Mouse (Mus musculus) adrenal gland, postnatal 25 days (tissue): ENCODE measurements around the gene Duxf3. TPM values are rescaled to one million over a fixed set of nuclear protein-coding genes. Genes with fewer than 3 reads are reported as not detected.
"Not testable (repeated sequence)": the region's sequence is repeated elsewhere in the genome, so short reads cannot be mapped to it uniquely, and the experiment has no call there.

Experiments used
- DNase-seq: peaks from one replicate; pipeline ENCODE4 v3.0.0; 2021; ENCODE audit warnings: mixed read lengths
- long read RNA-seq: library from polyadenylated mRNA; stranded (forward); transcript quantifications from one replicate; pipeline ENCODE4 v2.0.0, GENCODE M21; 2021
- total RNA-seq: library from RNA; stranded (reverse); gene quantifications from 2 replicates; pipeline ENCODE4 v1.2.3, GENCODE M21; 2021

Duxf3 gene
- not detected in 2 replicates for total RNA-seq
- long read RNA-seq: 0 reads

GRCm38 (mm10) chr10:58232641-58232969 is at the start of gene Duxf3:
TSS of gene Duxf3 (minus strand) at chr10:58232675.
- not testable (repeated sequence) for DNase-seq

- DNase-seq: no peak
Observed at GRCm38 (mm10) chr10:58282238-58282637, 49.8 kb upstream of the Duxf3 start.

GRCm38 (mm10) chr10:58258466-58258865 is 26.0 kb upstream of the Duxf3 start:
- no peak for DNase-seq

GRCm38 (mm10) chr10:58255954-58256353 is 23.5 kb upstream of the Duxf3 start:
- DNase-seq: no peak

GRCm38 (mm10) chr10:58255213-58255892 is 22.9 kb upstream of the Duxf3 start, which contains the start of gene Gcc2:
TSS of gene Gcc2 (plus strand) at chr10:58255497.
- peak; percentile 93 for DNase-seq

DNA sequence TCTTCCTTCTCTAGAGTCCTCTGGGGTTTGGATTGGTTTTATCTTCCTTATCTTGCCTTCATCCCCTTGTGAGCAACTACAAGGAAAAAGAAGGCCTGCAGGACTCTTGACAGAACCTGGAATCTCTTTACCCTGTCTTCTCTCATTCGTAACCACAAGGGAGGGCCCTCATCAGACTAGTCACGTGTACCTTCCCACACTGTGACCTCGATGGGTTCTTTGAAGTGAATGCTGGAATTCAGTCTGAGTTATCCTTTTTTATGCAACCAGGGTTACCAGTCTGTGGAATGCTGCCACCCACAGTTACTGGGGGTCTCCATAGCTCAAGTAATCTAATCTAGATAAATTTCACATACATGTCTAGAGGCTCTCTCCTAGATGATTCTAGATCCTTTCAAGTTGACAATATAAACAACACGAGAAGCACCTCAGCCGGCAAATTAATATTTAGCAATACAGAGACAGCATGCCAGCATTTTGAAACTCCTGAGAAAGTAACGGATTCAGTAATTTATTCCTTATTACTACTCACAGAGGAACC is 22.2 kb upstream of the Duxf3 start:
- no peak for DNase-seq

DNA sequence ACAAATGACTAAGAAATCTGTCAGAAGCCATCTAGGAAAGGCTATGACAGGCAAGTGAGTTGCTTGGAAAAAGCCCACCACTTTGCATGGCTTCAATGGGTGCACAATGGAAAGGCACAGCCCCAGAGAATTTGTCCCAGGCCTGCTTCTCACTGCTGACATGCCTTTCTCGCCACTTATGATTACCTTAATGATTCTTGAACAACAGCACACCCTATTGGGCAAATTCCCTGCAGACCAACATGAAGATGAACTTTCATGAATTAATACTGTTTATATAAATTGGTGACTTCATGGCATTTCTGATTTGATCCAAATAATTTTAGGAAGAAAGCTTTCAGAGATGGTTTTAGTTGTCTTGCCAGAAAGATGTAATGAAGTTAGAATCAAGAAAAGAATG is 17.1 kb upstream of the Duxf3 start:
- DNase-seq: no peak

GRCm38 (mm10) chr10:58238984-58239740 is 6.7 kb upstream of the Duxf3 start:
- peak; percentile 39 for DNase-seq

- no peak for DNase-seq
Observed at GRCm38 (mm10) chr10:58236613-58237012, 4.1 kb upstream of the Duxf3 start, which contains the start of gene Gm4981. TSS of gene Gm4981 (minus strand) at chr10:58236701.

DNA sequence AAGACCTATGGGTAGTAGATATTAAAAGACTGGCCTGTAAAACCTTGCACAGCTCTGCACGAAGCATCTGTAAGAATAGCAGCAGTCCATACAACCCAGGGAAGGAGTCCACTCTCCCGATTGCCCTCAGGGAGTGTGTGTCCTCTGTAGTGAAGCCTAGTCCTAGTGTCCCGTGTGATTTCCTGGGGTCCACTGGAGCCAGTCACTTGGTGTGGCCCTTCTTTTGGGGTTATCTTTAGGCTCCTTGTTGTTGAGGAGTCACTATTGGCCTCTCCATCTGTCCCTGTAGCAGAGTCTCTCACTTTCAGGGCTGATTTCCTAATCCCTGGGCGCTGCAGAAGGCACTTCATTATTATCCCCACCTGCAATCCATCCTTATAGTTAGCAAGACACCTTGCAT is 2.5 kb upstream of the Duxf3 start:
- DNase-seq: not testable (repeated sequence)

DNA sequence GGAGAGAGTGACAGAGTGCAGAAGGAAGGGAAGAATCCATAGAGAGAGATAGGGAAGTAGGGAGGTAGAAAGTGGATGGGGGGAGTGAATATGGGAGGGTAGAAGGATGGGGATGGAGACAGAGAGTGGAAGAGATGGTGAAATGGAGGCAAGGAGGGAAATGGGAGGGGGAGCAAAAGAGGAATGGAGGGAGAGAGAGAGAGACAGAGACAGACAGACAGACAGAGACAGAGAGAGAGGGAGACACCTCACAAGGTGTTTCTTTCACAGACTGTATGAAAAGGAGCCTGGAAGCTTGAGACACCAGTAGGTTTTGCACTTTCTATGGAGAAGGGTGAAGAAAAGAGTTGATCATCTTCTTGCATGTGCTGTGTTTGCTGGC is 1.3 kb upstream of the Duxf3 start:
- not testable (repeated sequence) for DNase-seq

DNA sequence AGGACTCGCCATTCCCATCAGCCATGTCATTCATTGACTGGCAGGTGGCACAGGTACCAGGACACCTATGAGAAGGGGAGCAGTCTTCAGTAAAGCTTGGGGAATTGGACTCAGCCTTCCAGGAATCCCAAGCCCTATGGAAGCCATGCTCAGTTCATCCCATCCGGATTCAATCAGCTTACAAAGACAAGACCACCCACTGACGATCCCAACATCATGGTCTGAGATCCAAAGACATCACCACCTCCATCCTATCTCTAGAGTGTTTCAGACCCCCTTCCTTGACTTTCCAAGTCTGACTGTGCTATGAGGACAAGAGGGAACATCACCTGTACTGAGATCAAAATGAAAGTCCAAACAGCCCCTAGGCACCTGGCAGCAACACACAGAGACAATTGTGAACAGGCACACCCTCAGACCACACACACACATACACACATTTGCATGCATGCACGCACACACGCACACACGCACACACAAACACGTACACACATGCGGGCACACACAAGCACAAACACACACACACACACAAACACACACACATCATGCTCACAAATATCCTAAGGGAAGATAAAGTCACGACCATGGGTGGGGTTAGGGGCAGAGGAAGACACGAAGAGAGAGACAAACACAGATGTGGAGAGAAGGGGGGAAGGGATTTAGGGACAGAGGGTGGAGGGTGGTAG is 722 bp upstream of the Duxf3 start:
- not testable (repeated sequence) for DNase-seq

DNA sequence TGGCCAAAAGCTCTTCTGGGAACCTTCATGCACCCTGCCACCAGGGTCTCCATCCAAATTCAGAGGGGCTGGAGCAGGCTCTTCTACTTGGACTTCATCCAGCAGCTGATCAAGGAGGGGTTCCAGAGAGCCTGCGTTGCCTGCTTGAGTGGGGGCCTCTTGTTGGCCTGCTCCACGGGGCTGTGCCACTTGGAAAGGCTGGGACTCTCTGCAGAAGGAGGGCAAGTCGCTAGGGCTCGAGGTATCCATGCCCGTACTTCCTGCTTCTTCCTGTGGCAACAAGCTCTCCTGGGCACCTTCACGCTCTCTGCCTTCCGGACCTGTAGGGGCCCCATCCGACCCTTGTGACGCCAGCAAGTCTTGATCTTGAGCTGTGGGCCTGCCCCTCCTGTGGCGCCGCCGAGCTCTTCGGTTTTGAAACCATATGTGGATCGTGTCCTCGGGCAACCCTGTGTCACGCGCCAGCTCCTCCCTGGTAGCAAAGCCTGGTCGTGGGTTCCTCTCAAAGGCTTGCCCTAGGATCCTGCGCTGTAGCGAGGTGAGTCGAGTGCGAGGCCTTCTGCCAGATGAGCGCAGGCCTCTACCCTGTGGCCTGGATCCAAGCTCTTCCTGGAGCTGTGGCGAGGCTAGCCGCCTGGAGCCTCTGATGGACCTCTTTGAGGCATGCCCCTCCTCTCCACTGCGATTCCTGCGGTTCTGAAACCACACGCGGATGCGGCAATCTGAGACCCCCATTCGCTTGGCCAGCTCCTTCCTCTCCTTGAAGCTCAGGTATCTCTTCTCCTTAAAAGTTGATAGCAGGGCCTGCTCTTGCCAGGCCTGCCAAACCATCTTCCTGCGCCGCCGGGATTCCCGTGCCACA is 465 bp downstream of the Duxf3 start:
- DNase-seq: peak; percentile 74

DNA sequence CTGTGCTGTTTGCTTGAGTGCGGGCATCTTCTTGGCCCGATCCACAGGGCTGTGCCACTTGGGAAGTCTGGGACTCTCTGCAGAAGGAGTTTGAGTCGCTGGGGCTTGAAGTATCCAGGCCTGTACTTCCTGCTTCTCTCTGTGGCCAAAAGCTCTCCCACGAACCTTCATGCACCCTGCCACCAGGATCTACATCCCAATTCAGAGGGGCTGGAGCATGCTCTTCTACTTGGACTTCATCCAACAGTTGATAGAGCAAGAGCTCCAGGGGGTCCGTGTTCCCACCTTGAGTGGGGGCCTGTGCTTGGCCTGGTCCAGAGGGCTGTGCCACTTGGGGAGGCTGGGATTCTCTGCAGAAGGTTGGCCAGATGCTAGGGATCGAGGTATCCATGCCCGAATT is 1.4 kb downstream of the Duxf3 start:
- DNase-seq: not testable (repeated sequence)

DNA sequence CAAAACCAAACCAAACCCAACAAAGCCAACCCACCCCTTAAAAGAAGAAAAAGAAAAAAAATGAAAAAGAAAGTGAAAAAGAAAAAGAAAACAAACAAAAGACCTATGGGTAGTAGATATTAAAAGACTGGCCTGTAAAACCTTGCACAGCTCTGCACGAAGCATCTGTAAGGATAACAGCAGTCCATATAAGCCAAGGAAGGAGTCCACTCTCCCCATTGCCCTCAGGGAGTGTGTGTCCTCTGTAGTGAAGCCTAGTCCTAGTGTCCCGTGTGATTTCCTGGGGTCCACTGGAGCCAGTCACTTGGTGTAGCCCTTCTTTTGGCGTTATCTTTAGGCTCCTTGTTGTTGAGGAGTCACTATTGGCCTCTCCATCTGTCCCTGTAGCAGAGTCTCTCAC is 2.5 kb downstream of the Duxf3 start:
- not testable (repeated sequence) for DNase-seq

GRCm38 (mm10) chr10:58227798-58228197 is 4.7 kb downstream of the Duxf3 start:
- not testable (repeated sequence) for DNase-seq

DNA sequence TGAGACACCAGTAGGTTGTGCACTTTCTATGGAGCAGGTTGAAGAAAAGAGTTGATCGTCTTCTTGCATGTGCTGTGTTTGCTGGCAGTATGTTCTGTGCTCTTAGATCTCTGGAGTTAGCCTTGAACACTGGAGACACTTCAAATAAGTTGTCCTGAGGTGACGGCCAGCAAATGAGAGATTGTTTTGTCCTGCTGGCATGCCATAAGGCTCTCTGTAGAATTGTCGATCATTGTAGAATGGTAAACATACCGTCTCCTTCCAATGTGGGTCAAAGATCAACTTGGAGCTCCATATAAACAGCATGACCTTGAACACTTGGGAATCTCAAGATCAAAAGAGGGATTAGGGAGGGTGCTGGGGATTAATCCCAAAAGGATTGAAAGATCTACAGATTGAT is 6.1 kb downstream of the Duxf3 start:
- DNase-seq: not testable (repeated sequence)

GRCm38 (mm10) chr10:58224827-58225785 is 7.4 kb downstream of the Duxf3 start, which contains the start of gene AW822073:
TSS of gene AW822073 (minus strand) at chr10:58224930.
- DNase-seq: peak; percentile 47

GRCm38 (mm10) chr10:58223972-58224805 is 8.3 kb downstream of the Duxf3 start:
- DNase-seq: peak; percentile 69
